25 mouse cellular contexts compared by ENCODE assay signal in genomic region chr9:44888114-44888624, GRCm38 (mm10).
"Had no signal": no experiment of that assay in that cellular context is flagged by ENCODE, and none has a peak within 500 bp of the region (broad histone marks: within the 10 kb centered on the region; RNA-seq: fewer than 3 reads in every experiment).

No protein-coding gene starts in this region.

- H3K9me3 ChIP-seq: heart, embryonic 10.5 days; heart, embryonic 12.5 days; hindbrain, embryonic 10.5 days; hindbrain, embryonic 12.5 days; intestine, embryonic 15.5 days; limb, embryonic 13.5 days; limb, embryonic 15.5 days; liver, embryonic 12.5 days had no signal

- H3K4me2 ChIP-seq: heart, embryonic 12.5 days; hindbrain, embryonic 12.5 days; hindbrain, embryonic 14.5 days; intestine, embryonic 15.5 days; limb, embryonic 13.5 days; limb, embryonic 15.5 days; liver, embryonic 12.5 days had no signal

- ATAC-seq: hindbrain, embryonic 16.5 days; inflammation-experienced regulatory T-cells, adult 6 months; intestine, embryonic 15.5 days; intestine, postnatal 0 days; liver, embryonic 12.5 days had no signal

- H3K36me3 ChIP-seq: heart, embryonic 10.5 days; heart, embryonic 12.5 days; hindbrain, embryonic 10.5 days; hindbrain, embryonic 12.5 days; intestine, embryonic 15.5 days; limb, embryonic 13.5 days; limb, embryonic 15.5 days; liver, embryonic 12.5 days had no signal

- DNase-seq: gastrocnemius, adult 2 months; gastrocnemius, postnatal 10 days; gastrocnemius, postnatal 25 days; heart, adult 18-20 months; heart, postnatal 10 days; heart, postnatal 4 days; kidney, adult 18-20 months; kidney, adult 8-10 months; kidney, postnatal 10 days; kidney, postnatal 25 days; kidney, postnatal 4 days had no signal

- H3K27ac ChIP-seq: gastrocnemius, adult 2 months; heart, embryonic 10.5 days; hindbrain, embryonic 10.5 days; hindbrain, embryonic 12.5 days; hindbrain, embryonic 14.5 days; intestine, embryonic 15.5 days; layer of hippocampus, adult 2 months; left cerebral cortex, adult 2 months; limb, embryonic 13.5 days; limb, embryonic 15.5 days; liver, embryonic 12.5 days had no signal

- H3K27me3 ChIP-seq: hindbrain, embryonic 12.5 days; intestine, embryonic 15.5 days; limb, embryonic 13.5 days; limb, embryonic 15.5 days had no signal

- H3K9ac ChIP-seq: heart, embryonic 12.5 days; hindbrain, embryonic 12.5 days; hindbrain, embryonic 14.5 days; intestine, embryonic 15.5 days; limb, embryonic 13.5 days; limb, embryonic 15.5 days; liver, embryonic 12.5 days had no signal

- H3K4me3 ChIP-seq: gastrocnemius, adult 2 months; heart, embryonic 10.5 days; heart, embryonic 12.5 days; hindbrain, embryonic 10.5 days; hindbrain, embryonic 12.5 days; intestine, embryonic 15.5 days; layer of hippocampus, adult 2 months; left cerebral cortex, adult 2 months; limb, embryonic 13.5 days; limb, embryonic 15.5 days; liver, embryonic 12.5 days had no signal
